In genomic region chr11:101784488-101785142, GRCm38 (mm10) we compare ENCODE assay signal across 8 mouse cellular contexts. TPM values are rescaled to one million over a fixed set of nuclear protein-coding genes. Genes with fewer than 3 reads are reported as not detected.
DNase-seq lines count a peak whose midpoint lies in the region; ATAC-seq and TF ChIP-seq lines count a peak whose summit lies in the region.

No protein-coding gene starts in this region.

- peaks cover 53% of the 10 kb centered on the region for H3K27me3 ChIP-seq in embryonic facial prominence, embryonic 15.5 days
- H3K27me3 ChIP-seq in hindbrain, postnatal 0 days (ENCODE audit: insufficient read depth, low read length): peaks cover 19% of the 10 kb centered on the region; the same call in 1 of the 2 replicates
- H3K27me3 ChIP-seq in liver, embryonic 15.5 days: peaks cover 100% of the 10 kb centered on the region

- peak; percentile 30 to 44 for DNase-seq in layer of hippocampus, postnatal 10 days (ENCODE audit: low spot score in 2 of 2)
- DNase-seq in layer of hippocampus, adult 9-11 months: no peak
- DNase-seq in adrenal gland, postnatal 25 days: peak; percentile 27
- peak; percentile 54 for DNase-seq in hindbrain, postnatal 0 days (ENCODE audit: low spot score)
- DNase-seq in right cerebral cortex, adult 2 months (ENCODE audit: low spot score in 2 of 2): peak; percentile 51 to 59
- no peak for DNase-seq in spleen, adult 18-20 months

- H3K4me2 ChIP-seq in embryonic facial prominence, embryonic 15.5 days (replicated peaks): peak overlapping the region; percentile 96
- peak overlapping the region; percentile 99 for H3K4me2 ChIP-seq in hindbrain, postnatal 0 days (ENCODE audit: low read depth, low read length)
- peak overlapping the region; percentile 72 for H3K4me2 ChIP-seq in liver, embryonic 15.5 days

- peak; percentile 27; the same call in 1 of the 2 replicates for ATAC-seq in embryonic facial prominence, embryonic 15.5 days (ENCODE audit: insufficient number of reproducible peaks, low FRiP score, low TSS enrichment, low read depth)
- ATAC-seq in hindbrain, postnatal 0 days: peak; percentile 66
- ATAC-seq in liver, embryonic 15.5 days (ENCODE audit: insufficient read depth): peak; percentile 29; the same call in 1 of the 2 replicates

- peak overlapping the region; percentile 31 for H3K9ac ChIP-seq in embryonic facial prominence, embryonic 15.5 days
- peak overlapping the region; percentile 62 for H3K9ac ChIP-seq in hindbrain, postnatal 0 days (replicated peaks; ENCODE audit: low read length)
- H3K9ac ChIP-seq in liver, embryonic 15.5 days: no peak overlapping the region

- under 1% methylated on average over 49 of the region's 67 CpGs for WGBS in embryonic facial prominence, embryonic 15.5 days
- WGBS in hindbrain, postnatal 0 days: 1% methylated on average over 56 of the region's 67 CpGs
- WGBS in liver, embryonic 15.5 days (ENCODE audit: insufficient replicate concordance): under 1% methylated on average over 63 of the region's 67 CpGs

- peak overlapping the region; percentile 58 for H3K4me3 ChIP-seq in embryonic facial prominence, embryonic 15.5 days (replicated peaks)
- peak overlapping the region; percentile 60 for H3K4me3 ChIP-seq in hindbrain, postnatal 0 days (ENCODE audit: low read length)
- H3K4me3 ChIP-seq in liver, embryonic 15.5 days (replicated peaks): peak overlapping the region; percentile 51

- no peaks in the 10 kb centered on the region for H3K9me3 ChIP-seq in embryonic facial prominence, embryonic 15.5 days (replicated peaks)
- H3K9me3 ChIP-seq in hindbrain, postnatal 0 days (ENCODE audit: low read length): no peaks in the 10 kb centered on the region
- no peaks in the 10 kb centered on the region for H3K9me3 ChIP-seq in liver, embryonic 15.5 days (replicated peaks)

- peak overlapping the region; percentile 67; the same call in 1 of the 2 replicates for H3K27ac ChIP-seq in embryonic facial prominence, embryonic 15.5 days (replicated peaks)
- peak overlapping the region; percentile 80 for H3K27ac ChIP-seq in hindbrain, postnatal 0 days
- H3K27ac ChIP-seq in liver, embryonic 15.5 days (replicated peaks): no peak overlapping the region

- peaks cover 32% of the 10 kb centered on the region for H3K4me1 ChIP-seq in embryonic facial prominence, embryonic 15.5 days
- 0 out of 2 replicates have a peak, but pooled peaks cover 7% of the 10 kb centered on the region for H3K4me1 ChIP-seq in hindbrain, postnatal 0 days (ENCODE audit: insufficient read depth, low read length)
- H3K4me1 ChIP-seq in liver, embryonic 15.5 days (replicated peaks): peaks cover 16% of the 10 kb centered on the region

- H3K36me3 ChIP-seq in embryonic facial prominence, embryonic 15.5 days: no peaks in the 10 kb centered on the region
- no peaks in the 10 kb centered on the region for H3K36me3 ChIP-seq in hindbrain, postnatal 0 days (ENCODE audit: insufficient read depth, low read length)
- H3K36me3 ChIP-seq in liver, embryonic 15.5 days (replicated peaks): no peaks in the 10 kb centered on the region

- no peak for TF ChIP-seq CTCF in hindbrain, postnatal 0 days (IDR thresholded peaks at IDR 0.05; ENCODE audit: low read depth)

RNA-seq across cellular contexts. Expression of gene Etv4, which starts 0.6 kb away (rescaled TPM):
- 10 to 100 TPM; 25.8 to 29.3 TPM for total RNA-seq in layer of hippocampus, postnatal 10 days (2021)
- 1.4 and 1.9 TPM in 2 replicates for total RNA-seq in adrenal gland, postnatal 25 days (2021)
- polyA plus RNA-seq in embryonic facial prominence, embryonic 15.5 days (2015; fragmentation: Nextera tagmentation; extraction: Ambion mirVana): 11.1 and 15.1 TPM in 2 replicates
- 47.7 and 56.9 TPM in 2 replicates for total RNA-seq in hindbrain, postnatal 0 days (2014; rRNA removed)
- polyA plus RNA-seq in hindbrain, postnatal 0 days (2015; fragmentation: Nextera tagmentation; extraction: Ambion mirVana): 22.5 and 30.2 TPM in 2 replicates
- 0.13 and 0.15 TPM in 2 replicates for polyA plus RNA-seq in liver, embryonic 15.5 days (2015; fragmentation: Nextera tagmentation; extraction: Ambion mirVana)

RNA-seq across cellular contexts. Expression of gene Dhx8, which starts 51.9 kb away (rescaled TPM):
- total RNA-seq in layer of hippocampus, postnatal 10 days (2021): 10 to 100 TPM; 31.3 to 32.3 TPM
- 28.0 TPM in 2 replicates for total RNA-seq in adrenal gland, postnatal 25 days (2021)
- polyA plus RNA-seq in embryonic facial prominence, embryonic 15.5 days (2015; fragmentation: Nextera tagmentation; extraction: Ambion mirVana): 32.4 and 36.4 TPM in 2 replicates
- total RNA-seq in hindbrain, postnatal 0 days (2014; rRNA removed): 19.0 and 24.1 TPM in 2 replicates
- 25.6 and 30.6 TPM in 2 replicates for polyA plus RNA-seq in hindbrain, postnatal 0 days (2015; fragmentation: Nextera tagmentation; extraction: Ambion mirVana)
- polyA plus RNA-seq in liver, embryonic 15.5 days (2015; fragmentation: Nextera tagmentation; extraction: Ambion mirVana): 14.1 and 14.8 TPM in 2 replicates

Comparison
In these comparisons a context has a peak if more than half of its experiments do, and no peak if none do; other contexts are left out.
1. DNase-seq: peak in layer of hippocampus, postnatal 10 days (2 of 2), adrenal gland, postnatal 25 days (single experiment), hindbrain, postnatal 0 days (single experiment) and right cerebral cortex, adult 2 months (2 of 2); none in layer of hippocampus, adult 9-11 months (single experiment) and spleen, adult 18-20 months (0 of 2).
2. Peak in every context shown above with its lines, with median percentiles within 50 percentile points of each other: ATAC-seq, H3K4me2 ChIP-seq and H3K4me3 ChIP-seq.